Mouse (Mus musculus) bone marrow, adult 2 months (tissue): ENCODE measurements around the gene Ramp3. TPM values are rescaled to one million over a fixed set of nuclear protein-coding genes. Genes with fewer than 3 reads are reported as not detected.
"Not testable (repeated sequence)": the region's sequence is repeated elsewhere in the genome, so short reads cannot be mapped to it uniquely, and the experiment has no call there.

Experiments used
- H3K27ac ChIP-seq: fragments of 200-500 bp; 2 replicates; pipeline ENCODE4 v1.5.1; 2012; ENCODE audit warnings: low read depth, mild to moderate bottlenecking, control low read depth, inconsistent platforms, low read length; ENCODE audit not compliant: control insufficient read depth, poor library complexity, insufficient read depth
- H3K4me1 ChIP-seq: fragments of 200-500 bp; 2 replicates; pipeline ENCODE4 v1.6.1; 2011; ENCODE audit warnings: low read length; ENCODE audit not compliant: control insufficient read depth, insufficient read depth
- H3K4me3 ChIP-seq: fragments of 200-500 bp; replicated peaks from 2 replicates; pipeline ENCODE3; 2011; ENCODE audit warnings: mild to moderate bottlenecking, low read depth, low read length, control low read depth; ENCODE audit not compliant: control insufficient read depth
- CTCF ChIP-seq: fragments of 200-500 bp; IDR thresholded peaks from 2 replicates; pipeline ENCODE4 v1.5.1; 2011; ENCODE audit warnings: low read length, control low read depth; ENCODE audit not compliant: control insufficient read depth, insufficient read depth
- POLR2A ChIP-seq: fragments of 200-500 bp; IDR thresholded peaks from 2 replicates; pipeline ENCODE4 v1.6.1; 2011; ENCODE audit warnings: low read depth, mild to moderate bottlenecking, control low read depth, low read length, borderline replicate concordance; ENCODE audit not compliant: control insufficient read depth
- WGBS: fragments of 180-500 bp; shearing (Covaris S2); methylation state at CpG from one replicate; pipeline ENCODE4 v1.1.7; 2018; 5-methylcytosine and 5-hydroxymethylcytosine counted together
- polyA plus RNA-seq: library from polyadenylated mRNA; stranded (reverse); fragments of >200 nt; gene quantifications from 2 replicates; pipeline ENCODE4 v1.2.4, GENCODE M21; 2011; ENCODE audit warnings: low replicate concordance; ENCODE audit not compliant: missing spikeins, insufficient read depth, insufficient read length

Ramp3 gene
- polyA plus RNA-seq, 1 experiment = 2.0 TPM

- peaks cover 6% of the 10 kb centered on the region; the same call in 1 of the 2 replicates for H3K4me1 ChIP-seq
- TF ChIP-seq CTCF (peak; percentile 81), POLR2A (peak; percentile 10; the same call in 1 of the 2 replicates)
- WGBS = 19% methylated on average over 4 of the region's 4 CpGs
- peak overlapping the region; percentile 26; the same call in 1 of the 2 replicates for H3K27ac ChIP-seq
- no peak overlapping the region for H3K4me3 ChIP-seq
Observed at GRCm38 (mm10) chr11:6628568-6628967, 29.8 kb upstream of the Ramp3 start.

- Histone ChIP-seq H3K4me1 (peaks cover 6% of the 10 kb centered on the region; the same call in 1 of the 2 replicates), H3K4me3 (no peak overlapping the region), H3K27ac (no peak overlapping the region)
- TF ChIP-seq CTCF = peak; percentile 43
- no peak for TF ChIP-seq POLR2A
Observed at GRCm38 (mm10) chr11:6629655-6630054, 28.7 kb upstream of the Ramp3 start.

DNA sequence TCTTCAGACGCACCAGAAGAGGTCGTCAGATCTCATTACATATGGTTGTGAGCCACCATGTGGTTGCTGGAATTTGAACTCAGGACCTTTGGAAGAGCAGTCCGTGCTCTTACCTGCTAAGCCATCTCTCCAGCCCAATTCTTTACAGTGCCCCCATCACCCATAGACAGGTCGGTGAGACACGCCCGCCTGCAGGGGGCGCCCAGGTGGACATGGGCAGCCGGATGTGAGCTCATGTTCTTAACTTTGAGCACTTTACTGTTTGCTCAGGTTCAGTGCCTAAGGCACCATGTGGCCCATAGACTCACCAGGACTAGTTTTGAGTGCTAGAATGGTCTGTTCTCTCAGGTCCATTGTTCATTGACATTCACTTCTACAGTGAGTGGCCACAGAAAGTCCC is 22.2 kb upstream of the Ramp3 start:
- Histone ChIP-seq H3K4me1 (no peaks in the 10 kb centered on the region), H3K27ac (no peak overlapping the region), H3K4me3 (no peak overlapping the region)
- peak; percentile 20; the same call in 1 of the 2 replicates for TF ChIP-seq CTCF
- TF ChIP-seq POLR2A = no peak
- WGBS = 64% methylated on average over 8 of the region's 8 CpGs

DNA sequence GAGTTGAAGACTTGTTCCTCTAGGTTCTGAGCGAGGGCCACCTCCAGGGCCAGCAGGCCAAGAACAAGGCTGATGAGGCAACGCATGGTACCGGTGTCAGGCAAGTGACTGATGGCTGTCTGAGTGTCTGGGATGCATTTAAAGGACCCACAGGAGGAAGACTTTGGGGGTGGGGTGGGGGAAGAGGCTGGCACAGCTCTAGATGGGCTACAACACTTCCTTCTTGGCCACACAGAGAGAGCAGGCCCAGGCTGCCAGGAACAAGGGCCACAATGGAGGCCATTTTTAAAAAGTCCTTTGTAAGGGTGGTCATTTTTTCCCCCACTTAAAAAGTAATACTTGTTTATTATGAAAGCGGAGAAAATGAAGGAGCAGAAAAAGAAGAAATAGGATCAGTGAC is 19.8 kb upstream of the Ramp3 start, which contains the start of gene Wap:
Gene Wap (minus strand): TSS at position 101 of the 400 bp plus-strand sequence.
- Histone ChIP-seq H3K27ac (no peak within 1 kb of the TSS), H3K4me1 (no peaks in the 10 kb centered on the region), H3K4me3 (no peak within 1 kb of the TSS)
- no peak for TF ChIP-seq CTCF
- TF ChIP-seq POLR2A = no peak
- 88% methylated on average over 4 of the region's 4 CpGs for WGBS

DNA sequence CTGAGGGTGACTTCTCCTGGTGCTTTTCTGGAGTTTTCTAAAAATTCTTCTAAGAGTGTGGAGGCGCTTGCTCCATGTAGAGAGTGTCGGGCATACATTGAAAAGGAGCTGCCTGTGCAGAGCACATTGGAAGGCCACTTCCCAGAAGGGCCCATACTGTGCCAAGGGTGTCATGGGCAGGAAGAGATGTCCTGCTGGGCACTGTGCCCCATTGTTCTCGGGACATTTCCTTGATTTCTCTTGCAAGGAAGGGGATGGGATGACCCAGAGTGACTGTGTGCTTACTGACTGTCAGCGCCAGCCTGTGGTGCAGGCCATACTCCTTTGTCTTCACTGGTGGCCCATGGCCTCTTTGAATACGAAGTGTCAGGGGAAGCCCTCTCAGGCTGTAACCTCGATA is 19.2 kb upstream of the Ramp3 start:
- 59% methylated on average over 6 of the region's 6 CpGs for WGBS
- no peaks in the 10 kb centered on the region for H3K4me1 ChIP-seq
- H3K27ac ChIP-seq = no peak overlapping the region
- no peak overlapping the region for H3K4me3 ChIP-seq
- TF ChIP-seq CTCF (no peak), POLR2A (no peak)

DNA sequence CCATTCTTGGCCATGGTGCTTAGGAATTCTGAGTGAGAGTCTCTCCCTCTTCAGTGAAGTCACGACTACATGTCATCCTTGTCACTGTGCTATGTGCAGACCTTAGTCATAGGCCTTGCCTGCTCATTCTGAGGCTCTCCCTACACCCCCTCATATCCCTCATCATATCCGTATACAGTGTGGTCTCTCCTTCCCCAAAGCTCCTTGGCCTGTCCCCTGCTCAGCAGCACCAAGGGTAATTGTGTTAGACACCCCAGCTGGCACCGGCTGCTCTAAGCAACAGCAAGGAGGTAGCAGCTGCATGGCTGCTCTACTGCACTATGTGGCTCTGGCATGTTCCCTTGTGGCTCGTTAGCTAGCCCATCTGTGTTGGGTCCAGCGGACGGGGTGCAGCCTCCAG is 13.8 kb upstream of the Ramp3 start:
- 79% methylated on average over 6 of the region's 6 CpGs for WGBS
- no peak overlapping the region for H3K4me3 ChIP-seq
- TF ChIP-seq POLR2A (no peak), CTCF (no peak)
- H3K4me1 ChIP-seq = no peaks in the 10 kb centered on the region
- H3K27ac ChIP-seq = no peak overlapping the region

DNA sequence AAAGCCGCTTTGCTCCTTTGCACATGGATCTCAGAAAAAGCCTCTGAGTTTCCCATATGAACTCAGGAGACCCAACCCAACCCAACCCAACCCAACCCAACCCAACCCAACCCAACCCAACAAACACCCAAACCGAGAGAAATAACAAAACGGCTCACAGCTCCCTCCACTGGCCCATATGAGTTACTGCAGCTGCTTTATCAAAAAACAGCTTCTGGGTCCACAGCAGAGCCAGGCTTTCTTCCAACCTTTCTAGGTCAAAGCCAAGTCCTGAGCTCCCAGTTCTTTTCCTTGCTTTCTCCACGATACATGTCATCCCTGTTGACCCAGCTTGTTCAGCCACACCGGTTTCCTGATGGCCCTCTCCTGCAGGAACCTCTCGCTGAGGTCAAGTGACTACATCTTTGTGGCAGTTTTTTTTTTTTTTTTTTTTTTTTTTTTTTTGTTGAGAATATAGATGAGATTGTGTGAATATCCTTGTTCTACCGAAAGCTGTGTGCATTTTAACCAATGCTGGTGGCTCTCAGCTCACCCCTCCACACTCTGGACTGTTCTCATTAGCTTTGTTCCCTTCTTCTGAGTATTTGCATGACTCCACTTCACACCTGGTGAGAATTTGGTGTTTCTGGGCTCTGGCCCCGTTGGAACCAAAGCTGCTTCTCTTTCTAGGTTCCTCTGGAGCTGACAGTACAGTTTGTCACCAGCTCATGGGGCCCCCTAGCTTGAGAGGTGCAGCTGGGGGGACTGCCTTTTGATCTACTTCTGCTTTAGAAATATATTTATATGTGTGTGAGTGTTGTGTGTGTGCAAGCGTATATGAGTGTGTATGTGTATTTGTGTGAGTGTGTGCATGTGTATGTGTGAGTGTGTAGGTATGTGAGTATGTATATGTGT is 10.2 kb upstream of the Ramp3 start:
- TF ChIP-seq POLR2A (no peak), CTCF (no peak)
- no peak overlapping the region for H3K27ac ChIP-seq
- H3K4me3 ChIP-seq = no peak overlapping the region
- H3K4me1 ChIP-seq = no peaks in the 10 kb centered on the region
- WGBS = 36% methylated on average over 9 of the region's 9 CpGs

DNA sequence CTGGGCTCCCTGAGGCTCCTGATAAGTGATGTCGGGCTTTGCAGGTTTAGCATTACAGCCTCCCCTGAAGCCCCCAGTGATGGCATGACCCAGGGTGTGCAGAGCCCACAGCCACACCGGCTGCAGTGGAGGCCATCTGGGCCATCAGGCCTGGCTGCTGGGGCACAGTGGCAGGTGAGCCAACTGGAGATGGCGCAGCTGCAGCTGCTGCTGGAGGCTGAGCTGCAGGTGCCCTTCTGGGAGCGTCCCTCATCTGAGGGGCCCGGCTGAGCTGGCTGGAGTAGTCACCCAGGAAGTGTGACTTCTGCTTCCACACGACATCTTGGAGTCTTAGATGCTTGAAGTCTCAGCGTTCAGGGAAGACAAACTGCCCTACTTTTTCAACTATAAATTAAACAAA is 7.8 kb upstream of the Ramp3 start:
- Histone ChIP-seq H3K27ac (no peak overlapping the region), H3K4me3 (no peak overlapping the region), H3K4me1 (no peaks in the 10 kb centered on the region)
- 52% methylated on average over 7 of the region's 7 CpGs for WGBS
- TF ChIP-seq CTCF (no peak), POLR2A (no peak)

GRCm38 (mm10) chr11:6652978-6653377 is 5.3 kb upstream of the Ramp3 start:
- H3K27ac ChIP-seq, H3K4me1 ChIP-seq, H3K4me3 ChIP-seq: not testable (repeated sequence)
- WGBS = 62% methylated on average over 3 of the region's 3 CpGs
